Mouse (Mus musculus): ENCODE results near the gene Tnr.

DNA sequence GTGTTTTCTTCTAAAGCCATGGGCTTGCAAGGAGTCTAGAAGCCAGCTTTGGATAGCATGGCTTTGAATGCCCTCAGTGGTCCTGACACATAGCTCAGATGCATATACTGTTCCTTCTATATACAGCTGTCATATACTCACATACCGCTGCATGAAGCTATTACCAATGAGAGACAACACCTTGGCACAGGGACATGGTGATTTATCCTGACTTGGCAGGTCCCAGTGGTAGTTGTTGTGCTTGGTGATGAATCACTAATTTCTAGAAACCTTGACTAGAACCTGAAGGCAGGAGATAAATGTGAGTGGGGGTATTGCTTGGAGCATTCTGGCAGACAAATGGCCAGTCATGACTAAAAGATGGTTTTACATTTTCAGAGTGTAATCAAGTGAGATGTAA, 192.7 kb downstream of the Tnr start:
- no peak for TF ChIP-seq GATA1 (IDR thresholded peaks at IDR 0.05; ENCODE audit: borderline replicate concordance, low read length)
- no peak for TF ChIP-seq FLI1 (IDR thresholded peaks at IDR 0.05; ENCODE audit: low read length)
